Mouse (Mus musculus): ENCODE results near the gene Rtkn. TPM values are rescaled to one million over a fixed set of nuclear protein-coding genes. Genes with fewer than 3 reads are reported as not detected.
A peak's percentile ranks its signal among the peaks of the same experiment; 100 is the strongest.

The Rtkn gene
- 0.63 TPM in 1 of 2 replicates, not detected in the other for total RNA-seq (2015; ENCODE audit: low replicate concordance)
- not detected in 2 replicates for total RNA-seq (2017; ENCODE audit: low replicate concordance)

GRCm38 (mm10) chr6:83134951-83135513 lies at the start of gene Rtkn:
TSS of gene Rtkn (plus strand) at chr6:83135463.
- no peak for ATAC-seq (replicated peaks; ENCODE audit: low FRiP score, poor library complexity, severe bottlenecking)

- ATAC-seq (replicated peaks; ENCODE audit: low FRiP score, poor library complexity, severe bottlenecking), result no peak
Observed at GRCm38 (mm10) chr6:83086121-83087035, 48.9 kb upstream of the Rtkn start, which contains the start of gene Lbx2. TSS of gene Lbx2 (plus strand) at chr6:83086367.

- no peak for ATAC-seq (replicated peaks; ENCODE audit: low FRiP score, poor library complexity, severe bottlenecking)
Observed at GRCm38 (mm10) chr6:83087205-83087925, 47.9 kb upstream of the Rtkn start.

GRCm38 (mm10) chr6:83087926-83088260 lies 47.4 kb upstream of the Rtkn start:
- no peak for ATAC-seq (replicated peaks; ENCODE audit: low FRiP score, poor library complexity, severe bottlenecking)

GRCm38 (mm10) chr6:83092416-83093127 lies 42.7 kb upstream of the Rtkn start:
- no peak for ATAC-seq (replicated peaks; ENCODE audit: low FRiP score, poor library complexity, severe bottlenecking)

GRCm38 (mm10) chr6:83095968-83096367 lies 39.3 kb upstream of the Rtkn start:
- ATAC-seq (replicated peaks; ENCODE audit: low FRiP score, poor library complexity, severe bottlenecking), result no peak

- no peak for ATAC-seq (replicated peaks; ENCODE audit: low FRiP score, poor library complexity, severe bottlenecking)
Observed at GRCm38 (mm10) chr6:83098411-83098810, 36.9 kb upstream of the Rtkn start.

- peak; percentile 90 for ATAC-seq (replicated peaks; ENCODE audit: low FRiP score, poor library complexity, severe bottlenecking)
Observed at GRCm38 (mm10) chr6:83101316-83101687, 34.0 kb upstream of the Rtkn start, which contains the start of the genes Ccdc142 and Gm42688. TSS of gene Ccdc142 (plus strand) at chr6:83101601. TSS of gene Gm42688 (plus strand) at chr6:83101617.

- peak; percentile 83 for ATAC-seq (replicated peaks; ENCODE audit: low FRiP score, poor library complexity, severe bottlenecking)
Observed at GRCm38 (mm10) chr6:83101688-83102556, 33.3 kb upstream of the Rtkn start.

GRCm38 (mm10) chr6:83103130-83103650 lies 32.1 kb upstream of the Rtkn start:
- ATAC-seq (replicated peaks; ENCODE audit: low FRiP score, poor library complexity, severe bottlenecking), result no peak

- ATAC-seq (replicated peaks; ENCODE audit: low FRiP score, poor library complexity, severe bottlenecking), result no peak
Observed at GRCm38 (mm10) chr6:83104158-83104557, 31.1 kb upstream of the Rtkn start.

GRCm38 (mm10) chr6:83107566-83108400 lies 27.5 kb upstream of the Rtkn start:
- ATAC-seq (replicated peaks; ENCODE audit: low FRiP score, poor library complexity, severe bottlenecking), result peak; percentile 78

- peak; percentile 78 for ATAC-seq (replicated peaks; ENCODE audit: low FRiP score, poor library complexity, severe bottlenecking)
Observed at GRCm38 (mm10) chr6:83108762-83109668, 26.2 kb upstream of the Rtkn start, which contains the start of gene Mrpl53. TSS of gene Mrpl53 (plus strand) at chr6:83109040.

- no peak for ATAC-seq (replicated peaks; ENCODE audit: low FRiP score, poor library complexity, severe bottlenecking)
Observed at GRCm38 (mm10) chr6:83111510-83112136, 23.6 kb upstream of the Rtkn start.

- peak; percentile 88 for ATAC-seq (replicated peaks; ENCODE audit: low FRiP score, poor library complexity, severe bottlenecking)
Observed at GRCm38 (mm10) chr6:83115011-83115671, 20.1 kb upstream of the Rtkn start, which contains the start of gene Mogs. TSS of gene Mogs (plus strand) at chr6:83115496.

Measured in erythroblast, adult 5-6 weeks (primary cell).